Comparison of ENCODE assay signal across 12 mouse cellular contexts in the genomic region with DNA sequence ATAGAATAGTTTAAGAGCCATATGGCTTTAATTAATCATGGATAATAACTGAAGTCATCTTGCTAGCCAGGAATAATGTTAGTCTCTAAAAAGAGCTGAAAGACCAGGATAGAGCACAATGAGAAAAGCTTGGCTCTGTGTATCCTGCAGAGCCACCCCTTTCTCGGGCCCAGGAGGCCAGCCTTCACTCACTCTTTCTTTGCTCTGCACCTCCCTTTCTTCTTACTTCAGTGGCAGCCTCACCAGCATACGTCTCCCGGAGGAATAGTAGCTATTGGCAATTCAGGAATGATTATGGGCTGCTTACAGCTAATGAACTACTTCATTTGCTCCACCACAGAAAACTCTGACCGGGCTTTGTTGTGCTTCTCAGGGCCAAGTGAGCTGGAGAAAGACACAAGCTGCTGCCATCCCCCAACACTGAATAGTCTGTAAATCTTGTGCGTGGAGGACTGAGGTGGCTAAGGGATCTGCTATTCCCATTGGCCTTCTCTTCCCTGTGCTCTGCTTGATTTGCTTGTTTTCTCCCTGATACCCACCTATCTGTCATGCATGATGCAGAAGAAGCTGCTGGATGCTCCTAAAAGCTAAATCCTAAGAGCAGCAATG.
DNase-seq lines count a peak whose midpoint lies in the region; ATAC-seq lines count a peak whose summit lies in the region.
"Had no signal": no experiment of that assay in that cellular context is flagged by ENCODE, and none has a peak within 500 bp of the region (broad histone marks: within the 10 kb centered on the region; RNA-seq: fewer than 3 reads in every experiment).

No protein-coding gene starts in this region.

- DNase-seq in lung, postnatal 4 days = no peak
- peak; percentile 39 for DNase-seq in hindbrain, embryonic 11.5 days (ENCODE audit: low spot score)
- DNase-seq in B cell, adult 2 months = no peak
- DNase-seq in thymus, postnatal 4 days = no peak
- DNase-seq in left cerebral cortex, postnatal 25 days (ENCODE audit: low spot score in 2 of 2) = no peak
- DNase-seq in frontal cortex, postnatal 10 days (ENCODE audit: low spot score in 2 of 2) = no peak
- DNase-seq: adrenal gland, postnatal 14 days; cerebellum, adult 11-12 months; heart, adult 18-20 months had no signal

- no peak for ATAC-seq in lung, embryonic 15.5 days (ENCODE audit: borderline replicate concordance, extremely low read depth, low FRiP score, low TSS enrichment)
- ATAC-seq in hindbrain, embryonic 11.5 days (ENCODE audit: low FRiP score) = peak; percentile 47; the same call in 1 of the 2 replicates
- ATAC-seq in midbrain, embryonic 12.5 days (ENCODE audit: low FRiP score, low read depth) = peak; percentile 60
- ATAC-seq: Patski had no signal

- H3K4me1 ChIP-seq in lung, embryonic 15.5 days = peaks cover 28% of the 10 kb centered on the region
- H3K4me1 ChIP-seq in hindbrain, embryonic 11.5 days (replicated peaks; ENCODE audit: control insufficient read depth, insufficient read depth, low read length) = 0 out of 2 replicates have a peak, but pooled peaks cover 2% of the 10 kb centered on the region
- peaks cover 21% of the 10 kb centered on the region for H3K4me1 ChIP-seq in midbrain, embryonic 12.5 days

- no peak overlapping the region for H3K4me3 ChIP-seq in lung, embryonic 15.5 days
- H3K4me3 ChIP-seq in hindbrain, embryonic 11.5 days (ENCODE audit: low read depth, low read length) = no peak overlapping the region
- H3K4me3 ChIP-seq in midbrain, embryonic 12.5 days = no peak overlapping the region

- H3K9me3 ChIP-seq in lung, embryonic 15.5 days = no peaks in the 10 kb centered on the region
- no peaks in the 10 kb centered on the region for H3K9me3 ChIP-seq in hindbrain, embryonic 11.5 days (ENCODE audit: control insufficient read depth, low read length)
- H3K9me3 ChIP-seq in midbrain, embryonic 12.5 days = no peaks in the 10 kb centered on the region

- no peak overlapping the region for H3K9ac ChIP-seq in lung, embryonic 15.5 days
- no peak overlapping the region for H3K9ac ChIP-seq in hindbrain, embryonic 11.5 days (ENCODE audit: low read depth, low read length)
- H3K9ac ChIP-seq in midbrain, embryonic 12.5 days (replicated peaks) = no peak overlapping the region

- no peaks in the 10 kb centered on the region for H3K27me3 ChIP-seq in lung, embryonic 15.5 days
- no peaks in the 10 kb centered on the region for H3K27me3 ChIP-seq in hindbrain, embryonic 11.5 days (ENCODE audit: control insufficient read depth, insufficient read depth, low read length)
- H3K27me3 ChIP-seq in midbrain, embryonic 12.5 days = no peaks in the 10 kb centered on the region
- H3K27me3 ChIP-seq: Patski had no signal

- H3K36me3 ChIP-seq in lung, embryonic 15.5 days = no peaks in the 10 kb centered on the region
- no peaks in the 10 kb centered on the region for H3K36me3 ChIP-seq in hindbrain, embryonic 11.5 days (ENCODE audit: control insufficient read depth, insufficient read depth, low read length)
- no peaks in the 10 kb centered on the region for H3K36me3 ChIP-seq in midbrain, embryonic 12.5 days

- peak overlapping the region; percentile 42 for H3K27ac ChIP-seq in lung, embryonic 15.5 days
- H3K27ac ChIP-seq in hindbrain, embryonic 11.5 days (ENCODE audit: low read depth, low read length) = no peak overlapping the region
- peak overlapping the region; percentile 73 for H3K27ac ChIP-seq in midbrain, embryonic 12.5 days (replicated peaks)

- intact Hi-C loops in left cerebral cortex, postnatal 25 days (cut with DNase I) = loop anchor here (5.0 kb wide), 1 partner anchor 564 kb away; no protein-coding TSS in a partner anchor

- no peak overlapping the region for H3K4me2 ChIP-seq in lung, embryonic 15.5 days
- no peak overlapping the region for H3K4me2 ChIP-seq in hindbrain, embryonic 11.5 days (replicated peaks; ENCODE audit: low read depth, low read length)
- H3K4me2 ChIP-seq in midbrain, embryonic 12.5 days (replicated peaks) = no peak overlapping the region

- WGBS in lung, embryonic 15.5 days = 33% methylated on average over 5 of the region's 5 CpGs
- 20% methylated on average over 5 of the region's 5 CpGs for WGBS in hindbrain, embryonic 11.5 days
- 16% methylated on average over 5 of the region's 5 CpGs for WGBS in midbrain, embryonic 12.5 days
